Mouse (Mus musculus) left cerebral cortex, postnatal 25 days (tissue): ENCODE measurements around the gene Gbgt1. TPM values are rescaled to one million over a fixed set of nuclear protein-coding genes. Genes with fewer than 3 reads are reported as not detected.

Experiments used
- DNase-seq, 2 experiments: peaks; one replicate each; pipeline ENCODE4 v3.0.0; 2022; ENCODE audit warnings: low spot score in 2 of 2, mixed read lengths in 1 of 2
- intact Hi-C: fragments of 180-260 bp; cut with DNase I; formaldehyde crosslinking; loops from one replicate; pipeline ENCODE4 v1.15.1; 2025
- total RNA-seq, 2 experiments: library from RNA; stranded (reverse); gene quantifications; 2 replicates each; pipeline ENCODE4 v1.2.3; 2021

Gene Gbgt1
- total RNA-seq, 2 experiments from 2014 or later: 2.5 to 2.7 TPM

- intact Hi-C loops: no loop called here
- no peak for DNase-seq
Measured at GRCm38 (mm10) chr2:28540587-28541227, 44.0 kb downstream of the Gbgt1 start.

GRCm38 (mm10) chr2:28543894-28544293, 47.2 kb downstream of the Gbgt1 start:
- intact Hi-C loops: no loop called here
- peak in 1 of 2 experiments; percentile 65 for DNase-seq

GRCm38 (mm10) chr2:28545976-28546375, 49.3 kb downstream of the Gbgt1 start:
- intact Hi-C loops: no loop called here
- no peak for DNase-seq

- no peak for DNase-seq
- intact Hi-C loops: no loop called here
Measured at GRCm38 (mm10) chr2:28546560-28546959, 49.9 kb downstream of the Gbgt1 start.

GRCm38 (mm10) chr2:28547237-28548172, 50.8 kb downstream of the Gbgt1 start:
- intact Hi-C loops: loop anchor here (1.0 kb wide), 1 partner anchor 33 kb away; no protein-coding TSS in a partner anchor
- peak; percentile 76 to 79 for DNase-seq

GRCm38 (mm10) chr2:28549157-28549556, 52.5 kb downstream of the Gbgt1 start:
- DNase-seq: no peak
- intact Hi-C loops: no loop called here

- intact Hi-C loops: no loop called here
- DNase-seq: no peak
Measured at GRCm38 (mm10) chr2:28552301-28552700, 55.6 kb downstream of the Gbgt1 start.

Other genes starting within 250 kb of the Gbgt1 start
- 10 to 100 TPM; 23.5 to 29.0 TPM for gene Ppp1r26, start 50.1 kb upstream of the Gbgt1 start, total RNA-seq
- gene 1700007K13Rik, start 30.6 kb upstream of the Gbgt1 start, total RNA-seq: 1 to 10 TPM; 3.2 to 5.4 TPM
- gene Mrps2, start 28.8 kb upstream of the Gbgt1 start, total RNA-seq: 10 to 100 TPM; 39.1 to 41.1 TPM
- gene Gm10134, start 9.2 kb downstream of the Gbgt1 start, total RNA-seq: 1 to 10 TPM; 1.1 to 1.2 TPM
- gene Ralgds, start 16.2 kb downstream of the Gbgt1 start, total RNA-seq: 10 to 100 TPM; 86.4 to 92.7 TPM
- not detected for gene Cel, start 66.5 kb downstream of the Gbgt1 start, total RNA-seq
- gene Gtf3c5, start 86.9 kb downstream of the Gbgt1 start, total RNA-seq: 10 to 100 TPM; 16.5 to 17.8 TPM
- not detected for gene Gfi1b, start 125.1 kb downstream of the Gbgt1 start, total RNA-seq
- gene Tsc1, start 144.3 kb downstream of the Gbgt1 start, total RNA-seq: 10 to 100 TPM; 49.3 to 56.4 TPM
- gene Spaca9, start 202.8 kb downstream of the Gbgt1 start, total RNA-seq: not detected
- gene Ak8, start 203.3 kb downstream of the Gbgt1 start, total RNA-seq: 1 to 10 TPM in 1 of 2 experiments, under 1 TPM in 1; 0.89 to 1.7 TPM